Mouse (Mus musculus) testis, adult 2 months (tissue): Measurements from ENCODE around the gene Rab3gap1. TPM values are rescaled to one million over a fixed set of nuclear protein-coding genes. Genes with fewer than 3 reads are reported as not detected.

Source experiments
- H3K27ac ChIP-seq: fragments of 200-500 bp; 2 replicates; pipeline ENCODE4 v1.5.1; 2012; ENCODE audit warnings: low read depth, low read length; ENCODE audit not compliant: control insufficient read depth, insufficient read depth
- H3K27me3 ChIP-seq: fragments of 200-500 bp; 2 replicates; pipeline ENCODE4 v1.6.1; 2012; ENCODE audit warnings: mild to moderate bottlenecking, low read length, moderate library complexity; ENCODE audit not compliant: control insufficient read depth, insufficient read depth
- H3K36me3 ChIP-seq: fragments of 200-500 bp; 2 replicates; pipeline ENCODE4 v1.6.1; 2012; ENCODE audit warnings: mild to moderate bottlenecking, low read length; ENCODE audit not compliant: control insufficient read depth, insufficient read depth
- H3K4me1 ChIP-seq: fragments of 200-500 bp; 2 replicates; pipeline ENCODE4 v1.6.1; 2012; ENCODE audit warnings: low read length; ENCODE audit not compliant: control insufficient read depth, insufficient read depth
- H3K4me3 ChIP-seq: fragments of 200-500 bp; 2 replicates; pipeline ENCODE4 v1.5.1; 2012; ENCODE audit warnings: low read depth, mild to moderate bottlenecking, low read length, moderate library complexity, mixed read lengths; ENCODE audit not compliant: control insufficient read depth
- CTCF ChIP-seq: fragments of 200-500 bp; IDR thresholded peaks from 2 replicates; pipeline ENCODE4 v1.5.1; 2012; ENCODE audit warnings: low read depth, mild to moderate bottlenecking, inconsistent platforms, low read length, moderate library complexity; ENCODE audit not compliant: control insufficient read depth, insufficient read depth, insufficient replicate concordance
- POLR2A ChIP-seq: fragments of 200-500 bp; IDR thresholded peaks from 2 replicates; pipeline ENCODE4 v1.6.1; 2012; ENCODE audit warnings: low read depth, mild to moderate bottlenecking, inconsistent platforms, low read length, moderate library complexity; ENCODE audit not compliant: control insufficient read depth
- polyA plus RNA-seq: library from polyadenylated mRNA; depleted of rRNA; stranded (reverse); fragments of >200 nt; gene quantifications from 2 replicates; pipeline ENCODE4 v1.2.3, GENCODE M21; 2012

The Rab3gap1 gene
- polyA plus RNA-seq, 1 experiment: 7.7 TPM

DNA sequence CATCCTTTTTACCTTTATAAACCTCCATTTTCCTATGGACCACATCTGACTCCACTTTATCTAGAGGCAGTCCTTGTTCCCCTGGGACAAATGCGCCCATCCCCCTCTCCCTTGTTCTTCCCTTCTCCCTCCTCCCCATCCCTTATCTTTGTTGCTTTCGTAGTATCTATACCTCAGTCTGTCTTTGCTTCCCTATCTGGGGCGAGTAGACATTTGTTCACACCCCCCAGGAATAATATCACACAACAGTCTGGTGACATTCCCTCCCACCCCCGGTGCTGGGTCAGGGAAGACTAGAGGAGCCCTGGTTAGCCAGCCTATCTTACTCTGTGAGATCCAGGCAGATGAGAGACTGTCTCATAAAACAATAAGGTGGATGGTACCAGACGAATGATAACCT lies 23.1 kb upstream of the Rab3gap1 start:
- Histone ChIP-seq H3K4me1 (no peaks in the 10 kb centered on the region), H3K4me3 (no peak overlapping the region), H3K27me3 (no peaks in the 10 kb centered on the region), H3K27ac (no peak overlapping the region), H3K36me3 (no peaks in the 10 kb centered on the region)
- no peak for TF ChIP-seq POLR2A
- TF ChIP-seq CTCF: no peak

DNA sequence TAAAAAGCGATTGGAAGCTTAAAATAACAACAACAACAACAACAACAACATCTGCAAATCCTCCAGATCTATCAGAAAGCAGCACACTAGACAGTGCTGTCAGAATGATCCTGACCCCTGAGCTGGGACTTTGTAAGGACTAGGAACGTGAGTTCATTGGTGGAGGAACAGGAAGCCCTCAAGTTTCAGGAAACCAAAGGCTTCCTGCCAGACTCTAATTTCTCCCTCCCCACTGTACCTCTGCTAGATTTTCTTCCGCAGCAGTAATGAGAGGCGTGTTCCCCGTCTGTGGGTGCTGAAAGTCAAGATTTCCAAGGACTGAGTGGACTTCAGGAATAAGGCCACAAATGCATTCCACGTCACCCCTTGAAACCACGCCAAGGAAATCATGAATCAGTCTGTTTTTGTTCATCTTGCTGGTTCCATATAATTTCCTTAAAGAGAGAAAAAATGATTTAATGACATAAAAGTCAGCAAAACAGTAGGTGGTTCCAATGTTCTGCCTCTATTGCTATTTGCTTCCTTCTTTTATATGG lies 18.4 kb upstream of the Rab3gap1 start:
- H3K27ac ChIP-seq: no peak overlapping the region
- no peak overlapping the region for H3K4me3 ChIP-seq
- no peaks in the 10 kb centered on the region for H3K4me1 ChIP-seq
- H3K36me3 ChIP-seq: no peaks in the 10 kb centered on the region
- TF ChIP-seq POLR2A: no peak
- TF ChIP-seq CTCF: no peak
- H3K27me3 ChIP-seq: no peaks in the 10 kb centered on the region

DNA sequence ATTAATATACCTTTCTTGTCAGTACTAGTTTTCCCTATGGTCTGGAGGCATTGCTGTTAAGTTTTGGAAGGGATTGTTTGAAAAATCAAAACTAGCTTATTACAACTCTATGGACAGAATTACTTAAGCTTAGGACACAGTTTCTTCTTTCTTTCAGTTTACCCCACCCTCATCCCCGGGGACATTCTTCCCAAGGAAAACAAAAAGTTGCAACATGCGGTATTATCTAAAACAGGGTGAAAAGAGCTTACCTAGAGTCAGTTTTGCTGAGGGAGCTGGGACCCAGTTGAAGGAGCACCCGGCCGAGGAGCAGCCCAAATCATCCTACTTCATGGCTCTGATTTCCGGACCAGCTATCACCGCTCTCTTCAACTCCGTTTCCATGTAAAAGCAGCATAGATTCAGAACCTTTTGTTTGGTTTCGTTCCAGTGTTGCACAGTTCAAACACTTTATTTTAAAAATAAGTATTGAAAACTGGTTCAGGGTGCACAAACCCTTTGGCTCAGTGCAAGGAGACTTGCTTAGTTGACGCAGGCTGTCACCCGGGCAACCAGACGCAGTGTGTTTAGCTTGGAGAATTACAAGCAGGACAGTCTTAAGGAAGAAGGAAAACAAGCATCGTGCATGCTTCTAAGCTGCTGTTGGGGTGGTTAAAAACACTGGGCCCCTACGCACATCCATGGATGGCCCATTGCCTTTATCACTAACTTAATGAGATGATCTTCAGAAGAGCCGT lies 13.9 kb upstream of the Rab3gap1 start, which contains the start of gene Map3k19:
Gene Map3k19 (minus strand): TSS at position 546 of the 737 bp plus-strand sequence.
- H3K27ac ChIP-seq: no peak within 1 kb of the TSS
- no peaks in the 10 kb centered on the region for H3K36me3 ChIP-seq
- H3K4me1 ChIP-seq: no peaks in the 10 kb centered on the region
- no peak within 1 kb of the TSS for H3K4me3 ChIP-seq
- H3K27me3 ChIP-seq: no peaks in the 10 kb centered on the region
- no peak for TF ChIP-seq CTCF
- TF ChIP-seq POLR2A: no peak

DNA sequence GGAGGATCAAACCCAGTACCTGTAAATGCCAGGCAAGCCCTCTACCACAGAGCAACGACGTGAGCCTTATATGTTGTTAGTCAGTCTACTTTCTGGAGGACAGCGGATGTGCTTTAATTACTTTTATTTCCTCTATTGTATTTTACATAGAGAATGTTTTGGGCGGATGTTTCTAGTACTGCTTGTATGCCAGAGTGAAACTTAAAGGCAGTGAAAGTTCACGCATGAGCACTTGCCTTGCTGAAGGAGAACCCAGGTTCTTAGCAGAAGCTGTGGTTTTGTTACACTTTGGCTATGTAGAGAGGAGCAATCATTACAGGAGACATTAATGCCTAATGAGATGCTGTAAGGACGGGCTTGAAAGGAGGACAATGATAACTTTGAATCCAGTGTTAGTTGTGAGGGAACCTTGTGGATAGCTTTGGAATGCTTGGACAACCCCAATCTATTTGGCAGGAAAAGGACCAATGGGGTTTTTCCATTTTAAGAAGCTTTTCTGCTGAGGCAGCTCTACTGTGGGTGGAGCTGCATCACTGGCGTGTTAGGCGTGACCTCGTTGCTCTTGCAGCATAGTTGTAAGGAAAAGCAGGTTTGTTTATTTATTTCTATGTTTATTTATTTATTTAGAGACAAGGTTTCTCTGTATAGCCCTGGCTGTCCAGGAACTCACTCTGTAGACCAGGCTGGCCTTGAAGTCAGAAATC lies 9.5 kb upstream of the Rab3gap1 start:
- Histone ChIP-seq H3K4me3 (no peak overlapping the region), H3K27me3 (no peaks in the 10 kb centered on the region), H3K4me1 (no peaks in the 10 kb centered on the region), H3K27ac (no peak overlapping the region), H3K36me3 (no peaks in the 10 kb centered on the region)
- no peak for TF ChIP-seq CTCF
- TF ChIP-seq POLR2A: no peak

DNA sequence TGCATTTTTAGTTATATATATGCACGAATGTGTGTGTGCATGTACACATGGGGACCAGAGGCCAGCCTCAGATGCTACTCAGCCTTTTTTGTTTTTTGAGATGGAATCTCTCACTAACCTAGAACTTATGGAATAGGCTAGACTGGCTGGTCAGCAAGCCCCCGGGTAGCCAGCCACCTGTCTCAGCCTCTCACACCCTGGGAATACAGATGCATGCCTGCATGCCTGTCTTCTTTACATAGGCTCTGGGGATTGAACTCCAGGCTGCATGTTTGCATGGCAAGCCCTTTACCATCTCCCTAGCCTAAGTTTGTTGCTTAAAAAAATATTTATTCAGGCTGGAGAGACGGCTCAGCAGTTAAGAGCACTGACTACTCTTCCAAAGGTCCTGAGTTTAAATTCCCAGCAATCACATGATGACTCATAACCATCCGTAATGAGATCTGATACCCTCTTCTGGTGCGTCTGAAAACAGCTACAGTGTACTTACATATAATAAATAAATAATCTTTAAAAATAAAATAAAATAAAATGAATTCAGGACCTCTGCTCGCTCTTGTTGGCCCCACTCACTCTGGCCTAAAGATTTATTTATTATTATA lies 8.7 kb upstream of the Rab3gap1 start:
- Histone ChIP-seq H3K4me3 (no peak overlapping the region), H3K27ac (no peak overlapping the region), H3K4me1 (no peaks in the 10 kb centered on the region), H3K36me3 (no peaks in the 10 kb centered on the region), H3K27me3 (no peaks in the 10 kb centered on the region)
- TF ChIP-seq CTCF: no peak
- no peak for TF ChIP-seq POLR2A

DNA sequence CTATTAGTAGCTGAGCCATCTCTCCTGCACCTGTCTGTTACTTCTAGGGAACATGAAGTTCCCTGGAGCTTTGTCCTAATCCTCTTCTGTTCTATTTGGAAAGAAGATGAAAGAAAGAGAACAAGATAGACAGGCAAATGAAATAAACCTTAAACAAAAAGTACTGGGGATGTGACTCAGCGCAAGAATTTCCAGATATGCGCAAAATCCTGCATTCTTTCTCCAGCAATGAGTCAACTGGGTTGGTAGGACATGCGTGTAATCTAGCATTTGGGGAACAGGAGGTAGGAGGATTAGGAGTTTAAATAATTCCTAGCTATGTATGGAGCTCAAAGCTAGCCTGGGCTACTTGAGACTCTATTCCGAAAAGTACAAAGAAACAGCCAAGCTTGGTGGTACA lies 8.1 kb upstream of the Rab3gap1 start:
- TF ChIP-seq CTCF (no peak), POLR2A (no peak)
- Histone ChIP-seq H3K27ac (no peak overlapping the region), H3K36me3 (no peaks in the 10 kb centered on the region), H3K27me3 (no peaks in the 10 kb centered on the region), H3K4me1 (no peaks in the 10 kb centered on the region), H3K4me3 (no peak overlapping the region)

DNA sequence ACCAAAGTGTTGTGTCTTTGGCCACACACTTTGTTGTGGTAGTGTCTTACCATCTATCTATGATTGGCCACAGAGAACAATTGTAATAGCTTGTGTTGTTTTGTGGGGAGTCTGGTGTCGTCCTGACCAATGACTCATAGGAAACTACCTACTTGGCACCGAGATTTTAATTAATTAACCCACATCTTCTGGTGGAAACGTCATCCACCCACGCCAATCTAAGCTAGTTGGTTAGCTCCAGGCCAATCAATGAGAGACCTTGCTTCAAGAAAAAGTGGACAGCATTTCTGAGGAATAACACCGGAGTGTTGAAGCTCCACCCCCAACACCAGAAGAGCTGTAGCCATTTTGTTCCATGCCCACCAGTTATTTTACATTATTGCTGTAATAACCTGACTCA lies 6.7 kb upstream of the Rab3gap1 start:
- H3K4me1 ChIP-seq: no peaks in the 10 kb centered on the region
- no peak overlapping the region for H3K4me3 ChIP-seq
- H3K27ac ChIP-seq: no peak overlapping the region
- no peaks in the 10 kb centered on the region for H3K27me3 ChIP-seq
- no peaks in the 10 kb centered on the region for H3K36me3 ChIP-seq
- no peak for TF ChIP-seq CTCF
- no peak for TF ChIP-seq POLR2A
